Mouse (Mus musculus) liver, embryonic 16.5 days (tissue): ENCODE data around the gene Cadps2. TPM values are rescaled to one million over a fixed set of nuclear protein-coding genes. Genes with fewer than 3 reads are reported as not detected.

Experiments used
- ATAC-seq: fragments of 200-750 bp; cut with Nextera tagmentation; 2 replicates; pipeline ENCODE4 v1.8.0; 2017; ENCODE audit warnings: low read depth, mild to moderate bottlenecking, moderate number of reproducible peaks, moderate library complexity
- H3K27ac ChIP-seq: fragments of 300-500 bp; sonication (generic); 2 replicates; pipeline ENCODE4 v1.5.1; 2014; ENCODE audit warnings: mild to moderate bottlenecking, low read length
- H3K27me3 ChIP-seq: fragments of 300-500 bp; sonication (generic); 2 replicates; pipeline ENCODE4 v1.6.1; 2014; ENCODE audit warnings: low read depth, low read length, mixed read lengths; ENCODE audit not compliant: control insufficient read depth, insufficient read depth
- H3K36me3 ChIP-seq: fragments of 300-500 bp; sonication (generic); 2 replicates; pipeline ENCODE4 v1.6.1; 2014; ENCODE audit warnings: mild to moderate bottlenecking; ENCODE audit not compliant: control insufficient read depth, insufficient read depth
- H3K4me1 ChIP-seq: fragments of 300-500 bp; sonication (generic); 2 replicates; pipeline ENCODE4 v1.6.1; 2014; ENCODE audit warnings: low read depth, low read length, mixed read lengths; ENCODE audit not compliant: control insufficient read depth
- H3K4me2 ChIP-seq: fragments of 300-500 bp; sonication (generic); 2 replicates; pipeline ENCODE4 v1.6.1; 2014; ENCODE audit warnings: low read depth, low read length, mixed read lengths
- H3K4me3 ChIP-seq: fragments of 300-500 bp; sonication (generic); 2 replicates; pipeline ENCODE4 v1.5.1; 2014; ENCODE audit warnings: low read depth, mild to moderate bottlenecking, low read length
- H3K9ac ChIP-seq: fragments of 300-500 bp; sonication (generic); 2 replicates; pipeline ENCODE4 v1.6.1; 2014; ENCODE audit warnings: low read depth, low read length
- H3K9me3 ChIP-seq: fragments of 300-500 bp; sonication (generic); replicated peaks from 2 replicates; pipeline ENCODE4 v1.6.1; 2016; ENCODE audit warnings: low read length; ENCODE audit not compliant: control insufficient read depth
- WGBS: fragments of 180-500 bp; shearing (Covaris S2); extraction: QIAGEN DNeasy Blood & Tissue Kit; methylation state at CpG from one replicate; pipeline ENCODE4 v1.1.7; 2014; ENCODE audit not compliant: insufficient replicate concordance; 5-methylcytosine and 5-hydroxymethylcytosine counted together
- polyA plus RNA-seq: library from polyadenylated mRNA; unstranded; fragments of >200 nt; fragmentation: Nextera tagmentation; extraction: Ambion mirVana; gene quantifications from 2 replicates; pipeline ENCODE4 v1.2.1, GENCODE M21; 2015

Gene Cadps2
- polyA plus RNA-seq, 1 experiment from 2014 or later = 0.06 TPM

- H3K4me2 ChIP-seq = no peak overlapping the region
- WGBS = 55% methylated on average over 7 of the region's 7 CpGs
- no peak overlapping the region for H3K27ac ChIP-seq
- no peaks in the 10 kb centered on the region for H3K9me3 ChIP-seq
- H3K27me3 ChIP-seq = no peaks in the 10 kb centered on the region
- ATAC-seq = no peak
- no peaks in the 10 kb centered on the region for H3K36me3 ChIP-seq
- no peaks in the 10 kb centered on the region for H3K4me1 ChIP-seq
- H3K9ac ChIP-seq = no peak overlapping the region
- no peak overlapping the region for H3K4me3 ChIP-seq
Measured at GRCm38 (mm10) chr6:23647627-23648247, 191.5 kb downstream of the Cadps2 start.

DNA sequence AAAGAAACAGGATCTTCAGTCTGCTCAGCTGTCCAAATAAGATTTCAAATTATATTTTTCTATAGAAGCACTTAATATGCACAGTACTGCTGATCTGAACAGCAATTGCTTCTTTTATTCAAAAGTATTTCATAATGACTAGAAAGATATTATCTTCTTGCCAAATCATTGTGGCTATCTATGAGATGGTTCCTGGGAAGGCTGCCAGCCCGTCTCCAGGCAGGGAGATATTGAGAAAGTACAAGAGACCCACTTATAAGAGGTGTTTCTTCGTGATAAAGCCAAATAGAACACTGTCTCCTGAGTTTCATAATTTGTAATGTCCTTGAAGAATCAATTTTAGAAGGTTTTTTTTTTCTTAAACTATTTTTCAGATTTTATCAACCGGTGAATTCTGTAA lies 202.1 kb downstream of the Cadps2 start:
- ATAC-seq = no peak
- Histone ChIP-seq H3K4me1 (no peaks in the 10 kb centered on the region), H3K4me3 (no peak overlapping the region), H3K4me2 (no peak overlapping the region), H3K27ac (no peak overlapping the region), H3K27me3 (no peaks in the 10 kb centered on the region), H3K9ac (no peak overlapping the region), H3K9me3 (no peaks in the 10 kb centered on the region), H3K36me3 (no peaks in the 10 kb centered on the region)
- 44% methylated on average over 3 of the region's 3 CpGs for WGBS

- Histone ChIP-seq H3K9me3 (no peaks in the 10 kb centered on the region), H3K27ac (no peak overlapping the region), H3K4me3 (no peak overlapping the region), H3K4me1 (no peaks in the 10 kb centered on the region), H3K4me2 (no peak overlapping the region), H3K9ac (no peak overlapping the region), H3K27me3 (no peaks in the 10 kb centered on the region), H3K36me3 (no peaks in the 10 kb centered on the region)
- no peak for ATAC-seq
- WGBS = 55% methylated on average over 3 of the region's 3 CpGs
Measured at GRCm38 (mm10) chr6:23635208-23635607, 204.0 kb downstream of the Cadps2 start.

GRCm38 (mm10) chr6:23634016-23634415 lies 205.2 kb downstream of the Cadps2 start:
- 73% methylated on average over 9 of the region's 9 CpGs for WGBS
- Histone ChIP-seq H3K9me3 (no peaks in the 10 kb centered on the region), H3K36me3 (no peaks in the 10 kb centered on the region), H3K4me1 (no peaks in the 10 kb centered on the region), H3K27me3 (no peaks in the 10 kb centered on the region), H3K4me3 (no peak overlapping the region), H3K9ac (no peak overlapping the region), H3K4me2 (no peak overlapping the region), H3K27ac (no peak overlapping the region)
- ATAC-seq = no peak

GRCm38 (mm10) chr6:23630465-23630864 lies 208.8 kb downstream of the Cadps2 start:
- ATAC-seq = no peak
- Histone ChIP-seq H3K9me3 (no peaks in the 10 kb centered on the region), H3K4me3 (no peak overlapping the region), H3K4me1 (no peaks in the 10 kb centered on the region), H3K27me3 (no peaks in the 10 kb centered on the region), H3K36me3 (no peaks in the 10 kb centered on the region), H3K4me2 (no peak overlapping the region), H3K27ac (no peak overlapping the region), H3K9ac (no peak overlapping the region)
- 38% methylated on average over 4 of the region's 4 CpGs for WGBS

DNA sequence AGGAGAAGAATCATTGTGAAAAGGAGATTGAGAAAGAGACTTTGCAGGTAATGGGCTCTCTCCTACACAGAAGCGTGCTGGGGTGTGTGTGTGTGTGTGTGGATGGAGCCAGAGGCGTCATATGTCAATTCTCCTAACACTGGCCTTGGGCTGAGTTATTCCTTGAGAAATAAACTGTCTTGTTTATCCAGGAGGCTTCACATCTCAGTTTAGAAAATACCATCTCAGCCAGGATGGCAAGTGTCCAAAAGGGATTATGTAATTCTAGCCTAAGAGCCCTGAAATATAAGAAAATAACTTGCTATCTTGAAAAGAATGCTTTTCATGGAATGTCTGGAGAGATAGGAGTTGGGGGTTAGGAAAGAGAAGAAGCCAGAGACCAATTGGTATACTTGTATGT lies 264.1 kb downstream of the Cadps2 start:
- Histone ChIP-seq H3K36me3 (no peaks in the 10 kb centered on the region), H3K27ac (no peak overlapping the region), H3K9ac (no peak overlapping the region), H3K27me3 (no peaks in the 10 kb centered on the region), H3K9me3 (no peaks in the 10 kb centered on the region), H3K4me3 (no peak overlapping the region), H3K4me2 (no peak overlapping the region), H3K4me1 (no peaks in the 10 kb centered on the region)
- 48% methylated on average over 2 of the region's 2 CpGs for WGBS
- no peak for ATAC-seq

DNA sequence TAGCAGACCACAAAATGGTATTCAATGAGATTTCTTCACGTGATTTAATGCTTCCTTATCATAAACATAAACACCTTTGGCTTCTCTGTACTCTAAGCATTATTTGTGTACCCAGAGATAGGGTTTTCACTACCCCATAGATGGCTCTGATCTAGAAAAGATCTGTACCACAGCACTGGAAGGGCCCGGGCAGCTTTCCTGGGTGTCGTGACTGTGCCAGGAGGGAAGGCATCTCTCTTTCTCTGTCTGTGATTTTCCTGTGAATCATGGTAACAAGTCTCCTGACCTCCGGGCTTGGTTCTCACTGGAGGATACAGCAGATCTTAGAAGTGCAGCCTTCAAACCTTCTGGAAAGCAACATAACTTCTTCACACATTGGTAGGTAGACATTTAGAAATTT lies 265.5 kb downstream of the Cadps2 start:
- no peaks in the 10 kb centered on the region for H3K27me3 ChIP-seq
- no peak overlapping the region for H3K4me3 ChIP-seq
- H3K27ac ChIP-seq = no peak overlapping the region
- no peak overlapping the region for H3K9ac ChIP-seq
- no peak for ATAC-seq
- 52% methylated on average over 4 of the region's 4 CpGs for WGBS
- H3K4me2 ChIP-seq = no peak overlapping the region
- no peaks in the 10 kb centered on the region for H3K36me3 ChIP-seq
- no peaks in the 10 kb centered on the region for H3K9me3 ChIP-seq
- no peaks in the 10 kb centered on the region for H3K4me1 ChIP-seq

GRCm38 (mm10) chr6:23572401-23572800 lies 266.8 kb downstream of the Cadps2 start:
- Histone ChIP-seq H3K4me1 (no peaks in the 10 kb centered on the region), H3K4me3 (no peak overlapping the region), H3K9me3 (no peaks in the 10 kb centered on the region), H3K27ac (no peak overlapping the region), H3K4me2 (no peak overlapping the region), H3K9ac (no peak overlapping the region), H3K27me3 (no peaks in the 10 kb centered on the region), H3K36me3 (no peaks in the 10 kb centered on the region)
- ATAC-seq = no peak
- WGBS = 60% methylated on average over 4 of the region's 4 CpGs

- no peak for ATAC-seq
- H3K4me2 ChIP-seq = no peak overlapping the region
- H3K36me3 ChIP-seq = no peaks in the 10 kb centered on the region
- no peak overlapping the region for H3K27ac ChIP-seq
- no peaks in the 10 kb centered on the region for H3K4me1 ChIP-seq
- no peak overlapping the region for H3K9ac ChIP-seq
- H3K27me3 ChIP-seq = no peaks in the 10 kb centered on the region
- H3K9me3 ChIP-seq = no peaks in the 10 kb centered on the region
- no peak overlapping the region for H3K4me3 ChIP-seq
- WGBS = 61% methylated on average over 4 of the region's 4 CpGs
Measured at GRCm38 (mm10) chr6:23569686-23570085, 269.5 kb downstream of the Cadps2 start.
